Mouse (Mus musculus) hematopoietic multipotent progenitor cell, adult 10-12 weeks (in vitro differentiated cells): ENCODE data around the gene Ascc3. TPM values are rescaled to one million over a fixed set of nuclear protein-coding genes. Genes with fewer than 3 reads are reported as not detected.

Source experiments
- polyA plus RNA-seq: library from polyadenylated mRNA; stranded (reverse); fragments of >175 nt; gene quantifications from 2 replicates; pipeline ENCODE4 v1.2.3, GENCODE M21; 2012; ENCODE audit warnings: low replicate concordance

Ascc3 gene
- polyA plus RNA-seq: 1.7 and 2.8 TPM in 2 replicates

DNA sequence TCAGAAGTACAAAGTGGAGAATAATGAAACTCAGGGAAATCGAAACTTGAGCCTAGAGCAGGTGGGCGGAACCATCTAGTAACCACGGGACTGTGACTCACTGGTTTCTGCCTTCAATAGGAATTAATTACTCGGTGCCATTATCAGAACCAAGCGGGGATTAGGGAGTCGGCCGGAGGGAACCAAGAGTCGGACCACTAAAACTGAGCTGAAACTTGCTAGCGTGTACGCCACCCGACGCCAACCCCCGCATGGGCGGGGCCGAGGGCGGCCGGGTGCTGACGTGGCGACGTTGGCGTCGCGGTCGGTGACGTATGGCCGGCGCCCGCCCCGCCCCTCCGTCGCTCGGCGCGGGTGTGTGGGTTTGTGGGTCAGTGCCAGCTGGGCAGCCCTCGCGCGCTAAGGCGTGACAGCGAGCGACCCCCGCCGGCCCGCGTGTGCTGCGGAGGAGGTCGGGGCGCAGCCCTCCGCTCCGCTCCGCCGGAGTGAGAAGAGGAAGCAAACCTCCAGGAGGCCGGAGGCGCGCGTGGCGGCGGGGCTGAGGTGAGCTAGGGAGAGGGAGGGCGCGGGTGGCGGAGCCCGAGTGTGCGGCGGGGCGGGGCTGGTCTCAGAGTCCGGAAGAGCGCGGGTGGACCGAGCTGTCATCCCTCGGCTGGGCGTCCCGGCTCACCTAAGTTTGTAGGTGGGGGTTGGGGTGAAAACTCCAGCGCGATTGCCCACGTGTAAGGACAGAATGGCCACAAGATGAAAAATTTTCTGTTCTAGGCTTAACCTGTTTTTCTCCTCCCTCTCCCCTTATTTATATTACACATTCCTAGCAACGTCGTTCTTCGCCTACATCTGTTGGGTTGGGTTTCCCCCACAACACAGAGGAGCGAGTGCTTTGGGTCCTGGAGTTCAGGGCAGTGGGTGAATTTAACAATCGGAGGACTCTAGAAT, at the start of gene Ascc3:
Ascc3 (plus strand) TSS at position 315 of the 939 bp plus-strand sequence.

DNA sequence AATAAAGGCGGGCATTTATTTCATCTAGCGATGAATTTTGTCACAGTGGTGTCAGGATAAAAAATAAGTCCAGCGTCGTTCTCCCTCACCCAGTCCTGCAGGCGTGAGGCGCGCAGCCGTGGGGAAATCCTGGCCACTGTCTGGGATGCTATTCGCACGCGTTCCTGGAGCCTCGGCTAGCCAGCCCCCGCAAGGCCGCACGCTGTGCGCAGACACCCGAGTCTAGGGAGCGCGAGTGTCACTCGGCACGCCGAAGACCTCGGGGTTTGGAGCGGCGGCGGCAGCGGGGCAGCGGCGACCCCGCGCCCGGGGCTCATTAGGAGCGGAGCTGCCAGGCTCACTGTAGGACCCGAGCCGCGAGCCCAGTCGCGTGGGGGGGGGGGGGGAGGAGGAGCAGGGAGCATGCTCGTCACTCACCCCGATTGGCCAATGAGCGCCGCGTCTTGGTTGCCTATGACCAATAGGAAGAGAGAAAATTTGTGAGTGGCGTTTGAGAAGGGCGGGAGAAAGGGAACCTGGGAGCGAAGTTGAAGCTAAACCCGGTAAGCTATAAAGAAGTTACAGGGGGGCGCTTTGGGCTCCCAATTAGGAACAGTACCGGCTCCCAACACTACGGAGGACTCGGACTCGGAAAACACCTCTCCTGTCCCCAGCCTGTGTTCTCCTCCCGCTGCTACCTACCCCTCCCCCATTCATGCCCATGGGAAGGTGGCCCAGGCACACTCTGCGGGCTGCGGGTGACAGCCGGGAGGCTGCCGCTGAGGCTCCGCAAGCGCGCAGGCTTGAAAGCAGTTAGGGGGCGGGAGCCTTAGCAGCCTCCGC, 301.9 kb downstream of the Ascc3 start, which contains the start of gene Sim1:
Sim1 (plus strand) TSS at position 585 of the 822 bp plus-strand sequence.

